Mouse (Mus musculus) forelimb bud, embryonic 11.5 days (tissue): ENCODE measurements at regions not wholly inside any gene's neighbourhood (a gene's known extent, or its start where the extent isn't known, plus 50 kb on each side); places are given as distances from the start of the nearest gene placed in this dataset.

ENCODE experiments used
- DNase-seq: peaks from one replicate; pipeline ENCODE4 v3.0.0-alpha.2; 2012; ENCODE audit warnings: low read depth, low spot score

- no peak for DNase-seq
Measured at GRCm38 (mm10) chr2:170294657-170295056, 133.0 kb downstream of the Bcas1 start.

- no peak for DNase-seq
Measured at GRCm38 (mm10) chr2:170291841-170292655, 135.6 kb downstream of the Bcas1 start.

DNA sequence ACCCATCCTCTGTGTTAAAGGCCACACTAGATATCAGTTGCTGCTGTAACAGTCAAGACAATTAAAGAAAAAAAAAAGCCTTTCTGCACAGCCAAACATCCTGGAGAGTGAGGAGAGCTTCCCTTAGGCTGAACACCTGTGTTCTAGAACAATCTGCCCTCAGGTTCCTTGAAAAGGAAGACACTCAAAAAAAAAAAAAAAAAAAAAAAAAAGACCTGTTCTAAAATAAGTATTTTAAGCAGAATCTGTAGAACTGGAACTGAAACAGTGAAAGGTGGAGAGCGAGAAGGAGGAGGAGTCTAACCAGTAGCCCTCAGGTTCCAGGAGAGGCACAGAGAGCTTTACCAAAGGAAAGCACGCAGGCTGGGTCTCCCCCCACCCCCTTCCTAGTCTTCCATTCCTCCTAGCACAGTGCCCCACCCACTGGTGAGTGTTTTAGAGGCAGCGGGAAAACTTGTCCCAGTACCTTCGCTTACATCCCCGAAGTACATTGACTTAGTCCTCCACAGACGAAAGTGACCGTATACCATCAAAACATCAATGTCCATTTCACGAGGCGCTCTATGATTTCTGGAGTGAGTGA lies 138.2 kb downstream of the Bcas1 start:
- DNase-seq: no peak

GRCm38 (mm10) chr2:170288787-170289186 lies 138.9 kb downstream of the Bcas1 start:
- DNase-seq: no peak

DNA sequence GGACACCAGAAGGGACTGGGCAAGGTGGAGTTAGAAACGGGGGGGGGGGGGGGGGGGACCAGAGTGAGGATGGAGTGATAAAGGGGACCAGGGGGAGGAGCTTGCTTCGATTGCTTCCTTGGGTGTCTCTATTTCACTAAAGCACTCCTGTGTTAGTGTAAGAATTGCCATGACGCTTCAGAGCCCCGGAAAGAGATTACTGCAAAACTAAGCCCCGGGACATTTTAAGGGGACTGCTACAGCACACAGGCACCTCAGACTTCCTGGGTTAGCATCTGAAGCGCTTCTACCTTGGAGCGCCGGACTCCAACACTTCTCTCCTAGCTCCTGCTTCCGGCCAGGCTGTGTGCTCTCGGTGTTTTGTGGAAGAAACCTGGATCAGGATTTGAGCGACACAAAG lies 139.4 kb downstream of the Bcas1 start:
- no peak for DNase-seq

DNA sequence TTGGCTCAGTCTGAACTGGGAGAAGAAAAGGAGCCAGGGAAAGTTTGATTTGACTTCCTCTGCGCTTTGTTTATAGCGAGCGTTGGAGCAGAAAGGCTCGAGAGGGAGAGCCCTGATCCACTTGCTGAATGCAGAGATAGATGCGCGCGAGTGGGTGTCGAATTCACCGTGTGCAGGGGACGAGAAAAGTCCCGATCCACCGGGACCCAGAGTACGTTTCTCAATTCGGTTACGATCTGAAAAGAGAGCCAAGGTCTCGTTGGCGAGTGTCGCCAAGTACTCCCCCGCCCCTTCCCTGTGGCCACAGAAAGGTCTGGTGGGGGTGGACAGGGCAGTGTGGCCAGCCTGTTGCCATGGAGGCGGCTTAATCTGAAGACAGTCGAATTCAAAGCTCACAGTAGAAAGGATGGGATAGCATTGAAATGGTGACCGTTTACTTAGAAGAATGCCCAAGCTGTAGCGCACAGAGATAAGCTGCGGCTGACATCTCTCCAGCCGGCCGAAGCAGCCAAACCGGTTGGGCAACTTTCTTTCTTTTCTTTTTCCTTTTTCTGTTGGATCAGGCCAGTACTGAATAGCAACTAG lies 139.5 kb upstream of the Zfp217 start:
- DNase-seq: no peak

GRCm38 (mm10) chr2:170286773-170287172 lies 138.9 kb upstream of the Zfp217 start:
- DNase-seq: no peak

GRCm38 (mm10) chr2:170282463-170282862 lies 134.6 kb upstream of the Zfp217 start:
- DNase-seq: no peak

DNA sequence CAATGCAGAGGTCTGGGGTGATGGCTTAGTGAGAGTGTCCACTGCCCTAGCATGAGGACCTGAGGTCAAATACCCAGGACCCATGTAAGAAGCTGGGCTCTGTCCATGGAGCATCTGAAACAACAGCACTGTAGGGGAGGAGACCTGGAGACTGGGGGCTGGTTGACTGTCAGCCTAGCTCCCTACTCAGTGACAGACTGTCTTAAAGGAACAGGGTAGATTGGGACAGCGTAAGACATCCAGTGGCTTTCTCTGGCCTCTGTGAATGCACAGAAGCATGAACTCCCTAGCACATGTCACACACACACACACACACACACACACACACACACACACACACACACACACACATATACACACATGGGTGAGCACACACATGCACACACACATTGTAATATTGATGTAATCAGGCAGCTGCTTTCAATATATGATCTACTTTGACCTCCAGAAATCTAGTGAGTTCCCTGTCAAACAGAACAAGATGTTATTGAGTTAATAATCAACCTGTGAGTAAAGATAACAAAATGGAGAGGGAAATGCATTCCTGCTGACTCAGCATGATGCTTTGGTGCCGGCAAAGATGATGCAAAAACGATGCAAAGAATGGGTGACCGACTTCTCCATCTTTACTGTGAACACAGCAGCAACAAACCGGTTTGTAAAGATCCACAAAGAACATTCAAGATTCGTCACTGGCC lies 133.6 kb upstream of the Zfp217 start:
- DNase-seq: no peak

DNA sequence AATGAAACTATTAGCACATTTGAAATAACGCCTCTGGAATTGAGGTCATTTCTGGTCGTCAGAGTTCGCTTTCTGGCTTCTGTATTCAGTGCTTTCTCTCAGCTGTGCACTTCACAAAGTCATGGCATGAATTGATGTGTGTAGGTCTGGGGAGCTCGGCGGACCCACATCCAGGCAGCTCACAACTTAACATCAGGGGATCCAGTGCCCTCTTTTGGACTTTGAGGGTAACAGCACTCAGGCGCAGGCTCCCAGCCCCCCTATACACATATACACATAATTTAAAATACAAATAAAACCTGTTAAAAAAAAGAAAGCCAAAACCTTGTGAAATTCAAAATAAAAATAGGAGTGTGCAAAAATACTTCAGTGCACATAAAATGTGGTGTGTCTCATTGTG lies 132.8 kb upstream of the Zfp217 start:
- DNase-seq: no peak

DNA sequence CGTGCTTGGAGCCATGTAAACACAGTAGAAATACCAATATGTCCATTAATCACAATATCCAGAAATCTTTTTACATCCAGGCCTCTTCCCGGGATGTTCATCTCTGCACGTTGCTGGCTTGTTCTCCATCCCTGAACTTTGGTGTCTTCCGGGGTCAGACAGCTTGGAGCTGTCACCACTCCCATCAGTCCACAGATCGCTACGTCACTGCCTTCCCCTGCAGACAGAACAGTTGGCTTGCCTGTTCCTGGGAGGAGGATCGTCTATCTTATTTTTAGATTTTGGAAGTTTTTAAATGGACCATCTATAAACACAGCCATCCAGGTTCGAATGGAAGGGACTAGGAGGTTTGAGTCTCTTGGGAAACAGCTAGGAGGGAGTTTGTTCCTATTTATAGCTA lies 130.0 kb upstream of the Zfp217 start:
- DNase-seq: no peak

- peak; percentile 32 for DNase-seq
Measured at GRCm38 (mm10) chr2:170277182-170277767, 129.4 kb upstream of the Zfp217 start.

DNA sequence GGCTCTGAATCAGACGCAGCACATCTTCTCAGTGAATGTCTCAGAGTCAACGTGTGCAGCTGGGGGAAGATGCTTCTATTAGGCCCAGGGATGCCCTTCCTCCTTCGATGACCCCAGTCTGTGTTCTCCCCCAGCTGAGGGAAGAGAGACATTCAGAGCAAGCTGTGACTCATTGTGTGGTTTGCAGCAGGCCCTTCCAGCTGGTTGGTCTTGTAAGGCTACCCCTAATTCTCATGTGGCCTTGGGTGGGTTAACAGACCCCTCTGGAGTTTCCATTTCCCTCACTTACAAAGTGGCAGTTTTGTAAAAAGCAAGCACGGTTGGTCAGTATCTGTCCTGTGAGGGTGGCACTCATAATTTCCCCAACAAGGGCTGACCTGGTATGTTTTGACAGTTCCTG lies 127.8 kb upstream of the Zfp217 start:
- DNase-seq: no peak

DNA sequence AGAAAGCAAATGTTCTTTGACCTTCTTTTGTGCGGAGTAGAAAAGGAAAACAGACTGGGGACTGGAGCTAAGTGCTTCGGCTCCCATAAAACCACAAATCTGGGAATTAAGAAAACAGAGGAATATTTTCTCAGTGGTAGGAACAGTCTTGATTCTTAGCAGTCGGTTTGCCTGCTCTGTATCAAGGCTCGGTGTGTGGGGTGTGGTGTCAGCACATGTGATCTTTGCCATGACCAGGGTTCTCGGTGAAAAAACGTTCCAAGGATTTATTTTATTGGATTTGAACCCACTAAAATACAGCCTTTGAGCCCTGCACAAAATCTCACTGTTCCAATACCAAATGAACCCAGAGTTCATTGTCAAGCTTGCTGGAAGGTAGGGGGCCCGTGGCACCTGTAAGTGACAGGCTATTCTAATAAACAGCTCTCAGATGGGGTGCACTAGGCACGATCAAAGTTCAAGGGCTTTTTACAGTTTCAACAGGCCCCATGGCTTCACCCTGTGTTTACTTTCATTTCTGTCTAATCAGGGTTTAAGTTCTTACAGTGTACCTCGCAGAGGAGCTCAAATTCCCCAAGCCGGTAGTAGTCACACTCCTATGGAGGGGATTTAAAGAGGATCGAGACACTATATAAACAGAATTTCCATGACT lies 122.1 kb upstream of the Zfp217 start:
- no peak for DNase-seq

GRCm38 (mm10) chr2:170268080-170268479 lies 120.2 kb upstream of the Zfp217 start:
- no peak for DNase-seq

DNA sequence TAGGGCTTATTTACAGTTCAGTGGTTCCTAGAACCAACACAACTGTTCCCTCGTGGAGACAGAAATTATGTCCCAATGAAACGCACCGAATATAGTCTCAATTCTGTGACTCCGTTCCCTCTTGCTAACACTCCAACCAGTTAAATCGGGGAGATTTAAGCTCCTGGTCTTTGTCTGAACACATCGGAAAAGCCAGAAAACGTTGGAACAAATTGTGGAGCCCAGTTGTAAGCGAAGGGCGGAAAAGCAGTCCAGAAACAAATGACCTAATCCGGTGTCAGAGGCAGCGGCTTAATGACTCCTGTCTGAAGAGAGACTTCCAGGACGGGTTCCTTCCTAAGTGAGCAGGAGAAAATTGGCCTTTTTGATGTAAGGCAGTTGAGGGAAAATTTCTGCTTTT lies 119.2 kb upstream of the Zfp217 start:
- DNase-seq: no peak

- DNase-seq: no peak
Measured at GRCm38 (mm10) chr2:170266407-170267101, 118.7 kb upstream of the Zfp217 start.

GRCm38 (mm10) chr2:170263594-170263993 lies 115.7 kb upstream of the Zfp217 start:
- DNase-seq: no peak

DNA sequence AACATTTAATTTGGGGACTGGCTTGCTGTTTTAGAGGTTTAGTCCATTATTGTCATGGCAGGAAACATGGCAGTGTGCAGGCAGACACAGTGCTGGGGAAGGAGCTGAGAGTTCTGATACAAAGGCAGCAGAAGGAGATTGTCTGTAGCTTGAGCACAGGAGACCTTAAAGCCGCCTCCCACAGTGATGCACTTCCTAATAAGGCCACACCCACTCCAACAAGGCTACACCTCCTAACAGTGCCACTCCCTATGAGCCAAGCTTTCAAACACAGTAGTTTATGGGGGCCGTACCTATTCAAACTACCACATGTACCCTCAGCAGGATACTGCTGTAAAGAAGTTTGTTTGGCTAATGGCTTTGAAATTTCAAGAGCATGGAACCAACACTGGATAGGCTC lies 113.3 kb upstream of the Zfp217 start:
- DNase-seq: no peak

DNA sequence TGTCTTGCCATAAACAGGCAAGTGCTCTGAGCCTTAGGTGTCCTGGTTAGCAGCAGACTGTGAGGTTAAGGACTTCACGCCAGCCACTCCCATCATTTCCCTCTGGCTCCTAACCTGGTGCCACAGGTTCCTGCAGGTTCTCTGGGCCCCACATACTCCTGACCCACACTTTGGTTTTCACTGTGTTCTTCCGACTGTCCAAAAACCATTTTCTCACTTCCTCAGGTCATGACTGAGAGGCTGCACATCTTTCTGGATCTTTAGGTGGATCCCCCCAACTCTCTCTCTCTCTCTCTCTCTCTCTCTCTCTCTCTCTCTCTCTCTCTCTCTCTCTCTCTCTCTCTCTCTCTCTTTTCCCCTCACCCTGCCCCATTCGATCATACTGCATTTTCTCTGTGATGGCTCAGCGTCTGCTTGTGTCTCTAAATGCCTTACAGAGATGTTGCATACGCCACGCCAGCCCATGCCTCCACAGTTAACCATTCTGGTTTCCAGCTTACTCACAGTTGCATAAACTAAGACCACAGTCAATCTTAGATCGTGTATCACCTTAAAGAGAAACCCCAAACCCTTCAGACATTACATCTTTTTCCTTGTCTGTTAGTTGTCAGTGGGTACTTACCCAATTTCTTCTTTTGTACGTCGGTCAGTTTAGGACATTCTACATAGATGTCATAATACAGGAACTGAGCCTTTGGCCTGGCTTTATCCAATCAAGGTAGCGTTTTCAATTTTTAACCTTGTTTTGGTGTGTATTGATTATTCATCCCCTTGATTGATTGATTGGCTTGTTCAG lies 112.0 kb upstream of the Zfp217 start:
- no peak for DNase-seq
